Mouse (Mus musculus) cerebellum, adult 8-10 months (tissue): ENCODE data around the gene Armc12.
"Not testable (repeated sequence)": the region's sequence is repeated elsewhere in the genome, so short reads cannot be mapped to it uniquely, and the experiment has no call there.

Experiments used
- DNase-seq: peaks from one replicate; pipeline ENCODE4 v3.0.0; 2022

Armc12 gene

DNA sequence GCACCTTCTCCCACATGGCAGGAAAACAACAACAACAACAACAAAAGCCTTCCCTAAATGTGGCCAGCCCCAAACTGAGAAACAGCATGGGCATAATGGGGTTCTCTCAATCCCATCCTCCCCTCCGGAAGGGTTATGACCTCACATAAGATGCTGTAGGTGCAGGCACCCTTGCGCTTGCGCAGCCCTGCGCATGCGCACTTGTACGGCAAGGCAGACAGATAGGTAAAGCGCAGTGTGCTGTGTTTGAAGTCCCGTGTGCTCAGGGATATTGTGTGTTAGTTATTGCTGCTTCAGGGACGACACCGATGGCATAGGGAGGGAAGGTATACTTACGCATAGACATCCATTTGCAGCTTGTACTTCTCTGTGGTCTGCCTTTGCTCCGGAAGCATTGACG lies 2.7 kb downstream of the Armc12 start:
- no peak for DNase-seq

DNA sequence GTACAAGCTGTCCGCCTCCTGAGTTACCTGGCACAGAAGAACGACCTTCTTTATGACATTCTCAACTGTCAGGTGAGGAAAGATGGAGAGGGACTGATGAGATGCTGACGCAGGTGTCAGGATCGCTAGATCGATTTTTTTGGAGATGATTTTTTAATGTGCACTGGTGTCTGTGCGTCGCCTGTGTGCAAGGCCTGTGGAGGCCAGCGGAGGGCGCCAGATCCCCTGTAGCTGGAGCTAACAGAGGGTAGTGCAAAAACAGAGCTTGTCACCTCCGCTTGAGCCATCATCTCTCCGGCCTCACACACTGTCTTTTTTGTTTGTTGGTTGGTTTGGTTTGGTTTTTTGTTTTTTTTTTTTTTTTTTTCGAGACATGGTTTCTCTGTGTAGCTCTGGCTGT lies 7.3 kb downstream of the Armc12 start:
- DNase-seq = no peak

DNA sequence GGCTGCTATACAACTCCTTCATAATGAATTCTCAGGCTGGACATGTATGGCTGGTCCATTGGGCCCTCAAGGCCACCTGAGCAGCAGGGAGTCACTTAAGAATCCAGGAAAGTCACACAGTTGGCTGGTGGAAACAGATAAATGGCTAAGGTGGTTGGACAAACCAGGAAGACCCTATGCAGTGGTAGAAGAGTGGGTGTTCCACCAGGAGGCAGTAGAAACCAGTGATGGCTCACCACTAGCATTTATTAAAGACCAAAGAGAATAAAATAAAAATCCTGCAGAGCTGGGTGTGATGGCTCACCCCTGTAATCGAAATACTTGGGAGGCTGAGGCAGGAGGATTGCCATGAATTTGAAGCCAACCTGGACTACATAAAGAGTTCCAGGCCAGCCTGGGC lies 16.3 kb downstream of the Armc12 start:
- no peak for DNase-seq

DNA sequence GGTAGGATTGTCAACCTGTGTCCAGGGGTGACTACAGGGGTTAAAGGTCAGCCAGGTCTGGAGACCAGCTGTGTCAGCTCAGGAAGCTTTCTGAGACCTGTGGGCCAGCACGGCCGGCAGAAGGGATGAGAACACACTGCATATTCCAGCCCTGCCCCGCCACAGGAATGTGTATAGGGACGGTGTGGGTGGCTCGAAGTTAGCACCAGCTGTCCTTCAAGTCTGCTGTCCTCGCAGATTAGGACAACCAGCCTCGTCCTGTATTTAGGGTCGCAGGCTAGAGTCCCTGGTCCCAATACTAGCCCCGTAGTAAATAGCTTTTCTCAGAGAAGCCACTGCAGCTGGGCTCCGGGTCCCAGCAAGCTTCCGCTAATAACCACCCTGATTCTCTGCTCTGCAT lies 17.9 kb downstream of the Armc12 start:
- no peak for DNase-seq

DNA sequence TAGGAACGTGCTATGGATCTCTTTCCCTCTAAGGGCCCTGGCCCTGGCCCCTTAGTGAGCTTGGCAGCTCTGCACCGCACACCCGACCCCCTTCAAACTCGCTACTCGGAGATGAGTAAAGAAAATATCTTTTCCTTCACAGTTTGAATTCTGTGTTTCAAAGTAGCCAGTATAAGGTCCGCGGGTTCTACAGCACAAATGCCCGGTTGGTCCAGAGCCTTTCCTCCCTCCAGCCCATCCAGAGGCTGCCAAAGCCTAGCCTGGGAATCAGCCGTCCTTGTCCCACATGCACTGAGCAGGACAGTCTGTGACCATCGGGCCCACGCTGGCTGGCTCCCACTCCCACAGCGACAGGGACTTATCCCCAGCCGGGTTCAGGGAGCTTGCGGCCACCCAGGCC lies 18.5 kb downstream of the Armc12 start, which contains the start of gene Clpsl2:
Gene Clpsl2, plus strand, starts transcription at position 301 of the 400 bp plus-strand sequence.
- DNase-seq = no peak

DNA sequence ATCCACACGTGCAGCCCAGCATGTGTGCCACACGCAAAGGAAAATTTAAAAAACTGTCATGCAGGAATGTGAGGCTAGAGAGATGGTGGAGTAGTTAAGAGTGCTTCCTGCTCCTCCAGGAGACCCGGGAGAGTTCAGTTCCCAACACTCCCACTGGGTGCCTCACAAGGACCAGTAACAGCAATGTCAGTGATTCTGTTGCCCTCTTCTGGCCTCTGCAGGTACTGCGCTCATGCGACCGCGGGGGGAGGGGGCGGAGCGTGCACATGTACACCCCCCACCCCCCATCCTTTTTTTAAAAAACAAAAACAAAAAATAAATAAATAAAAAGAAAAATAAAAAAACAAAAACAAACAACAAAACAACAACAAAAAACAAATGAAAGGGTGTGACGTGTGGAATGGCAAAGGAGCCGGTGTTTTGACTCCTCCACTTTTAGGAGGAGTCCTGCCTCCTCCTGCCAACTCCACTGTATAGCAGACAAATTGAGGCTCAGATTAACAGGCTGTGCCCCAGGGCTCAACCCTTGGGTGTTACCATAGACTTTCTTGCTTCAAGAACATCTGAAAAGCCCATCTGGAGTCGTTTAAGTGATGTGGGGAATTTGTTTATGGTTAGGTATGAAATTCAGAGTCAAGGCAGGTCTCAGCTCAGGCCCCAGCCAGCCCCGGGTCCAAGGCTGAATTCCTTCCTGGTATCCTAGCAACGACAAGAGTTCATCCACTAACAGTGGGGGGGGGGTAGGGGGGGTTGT lies 22.6 kb downstream of the Armc12 start:
- peak; percentile 39 for DNase-seq

DNA sequence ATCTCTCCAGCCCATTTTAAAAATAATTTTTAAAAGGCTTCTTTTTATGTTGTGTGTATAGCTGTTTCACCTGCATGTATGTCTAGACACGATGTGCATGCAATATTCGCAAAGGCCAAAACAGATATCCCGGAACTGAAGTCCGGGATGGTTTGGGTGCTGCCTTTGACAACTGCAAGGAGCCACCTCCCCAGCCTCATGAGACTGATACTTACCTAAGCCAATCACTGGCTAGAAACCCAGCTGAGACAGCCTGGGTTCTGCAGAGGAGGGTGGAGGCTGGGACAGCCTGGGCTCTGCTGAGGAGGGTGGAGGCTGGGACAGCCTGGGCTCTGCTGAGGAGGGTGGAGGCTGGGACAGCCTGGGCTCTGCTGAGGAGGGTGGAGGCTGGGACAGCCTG lies 23.4 kb downstream of the Armc12 start:
- DNase-seq = not testable (repeated sequence)

DNA sequence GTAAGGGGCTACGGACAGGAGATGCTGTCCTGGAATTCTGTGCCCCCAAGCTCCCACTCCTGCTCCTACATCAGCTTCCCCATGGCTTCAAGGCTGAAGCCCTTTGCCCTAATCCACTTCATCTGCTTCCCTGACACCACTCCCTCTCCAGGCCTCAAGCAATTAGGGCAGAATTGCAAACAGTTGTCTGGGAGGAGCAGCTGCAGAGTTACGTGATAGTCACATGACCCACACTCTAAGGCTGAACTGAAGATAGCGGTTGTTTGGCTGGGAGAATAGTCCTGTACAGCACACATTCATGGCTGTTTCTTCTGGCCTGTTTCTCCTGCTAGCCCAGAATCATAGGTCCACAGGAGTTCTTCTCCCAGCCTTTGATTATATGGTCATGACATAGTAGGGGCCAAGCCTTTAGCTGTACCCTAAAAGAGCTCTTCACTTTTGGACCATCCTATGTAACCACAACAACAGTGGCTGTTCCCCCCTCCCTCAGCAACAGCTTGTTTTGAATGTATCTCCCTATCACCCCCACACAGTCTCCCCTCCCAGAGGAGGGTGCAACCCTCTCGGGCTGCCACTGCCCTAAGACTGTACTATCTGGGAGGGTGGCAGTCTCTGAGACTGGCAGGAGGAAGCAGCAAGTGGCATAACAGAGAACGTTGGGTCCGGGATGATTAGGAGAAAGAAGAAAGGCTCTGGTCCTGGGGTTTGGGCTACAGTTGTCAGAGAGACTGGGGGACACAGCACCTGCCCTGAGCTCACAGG lies 26.2 kb downstream of the Armc12 start:
- no peak for DNase-seq

DNA sequence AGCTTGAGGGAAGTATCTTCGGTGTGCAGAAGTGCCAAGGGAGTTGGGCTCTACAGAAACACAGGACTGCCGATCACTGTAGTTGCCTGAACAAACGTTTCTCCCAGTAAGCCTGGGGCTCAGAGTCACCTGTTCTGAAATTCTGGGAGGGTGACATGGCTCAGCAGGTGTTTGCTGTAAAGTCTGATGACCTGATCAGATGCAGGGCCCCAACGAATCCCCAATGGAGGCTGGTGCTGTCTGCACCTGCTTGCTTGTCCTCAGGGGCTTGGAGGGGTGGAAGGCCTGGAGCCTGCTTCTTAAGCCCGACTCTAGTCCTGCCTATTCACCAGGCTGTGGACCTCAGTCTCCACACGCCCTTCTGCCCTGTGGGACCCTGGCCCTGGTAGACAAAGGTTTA lies 27.2 kb downstream of the Armc12 start:
- no peak for DNase-seq

DNA sequence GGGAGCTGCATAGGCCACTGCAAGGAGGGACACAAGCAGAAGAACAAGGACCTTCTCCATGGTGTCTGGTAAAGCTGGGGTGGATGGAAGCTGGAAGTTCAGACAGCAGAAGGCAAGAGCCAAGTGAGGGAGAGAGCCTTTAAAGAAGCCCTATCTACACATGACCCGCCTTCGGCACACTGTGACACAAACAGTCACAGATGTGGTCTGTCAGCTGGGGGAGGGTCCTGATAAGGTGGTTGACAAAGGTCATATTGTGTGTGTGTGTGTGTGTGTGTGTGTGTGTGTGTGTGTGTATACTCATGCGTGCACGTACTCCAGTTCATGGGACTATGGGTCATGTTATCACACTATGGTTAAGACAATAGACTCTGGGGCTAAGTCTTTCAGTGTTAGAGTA lies 30.0 kb downstream of the Armc12 start, which contains the start of gene Clps:
Gene Clps, minus strand, starts transcription at position 169 of the 400 bp plus-strand sequence.
- no peak for DNase-seq

DNA sequence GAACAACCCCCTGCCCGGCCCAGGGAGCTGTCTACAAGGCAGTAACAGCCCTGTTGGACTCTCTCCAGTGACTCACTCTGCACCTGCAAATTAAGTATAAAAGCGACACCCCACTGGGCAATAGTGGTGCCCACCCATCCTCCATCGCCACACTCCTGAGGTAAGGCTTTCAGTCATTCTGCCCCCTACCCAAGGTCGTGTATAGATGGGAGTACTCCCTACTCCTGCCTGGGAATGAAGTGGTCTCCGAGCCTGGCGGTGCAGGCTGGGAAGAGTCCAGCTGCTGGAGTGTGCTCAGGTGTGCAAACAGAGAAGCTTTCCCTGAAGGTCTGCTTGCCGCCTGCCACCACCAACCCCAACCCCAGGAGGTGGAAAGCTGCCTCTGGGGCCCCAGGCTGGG lies 31.0 kb downstream of the Armc12 start:
- no peak for DNase-seq

DNA sequence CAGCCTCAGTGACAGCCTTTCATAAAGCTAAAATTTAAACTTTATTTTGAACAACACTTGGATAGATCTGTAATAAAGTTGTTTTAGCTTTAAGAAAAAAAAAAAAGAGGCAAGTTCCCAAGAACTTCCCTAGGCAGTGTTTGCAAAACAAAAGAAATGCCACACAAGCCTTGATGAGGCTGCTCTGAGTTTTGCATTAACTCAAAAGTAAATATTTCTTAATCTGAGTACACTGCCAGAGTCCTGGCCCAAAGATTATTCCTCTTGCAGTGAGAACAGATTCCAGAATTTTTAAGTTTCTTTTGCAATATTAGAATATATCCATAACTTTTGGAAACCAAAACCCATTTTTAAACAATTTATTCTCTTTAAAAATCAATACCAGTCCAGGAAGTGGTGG lies 34.6 kb downstream of the Armc12 start:
- no peak for DNase-seq

DNA sequence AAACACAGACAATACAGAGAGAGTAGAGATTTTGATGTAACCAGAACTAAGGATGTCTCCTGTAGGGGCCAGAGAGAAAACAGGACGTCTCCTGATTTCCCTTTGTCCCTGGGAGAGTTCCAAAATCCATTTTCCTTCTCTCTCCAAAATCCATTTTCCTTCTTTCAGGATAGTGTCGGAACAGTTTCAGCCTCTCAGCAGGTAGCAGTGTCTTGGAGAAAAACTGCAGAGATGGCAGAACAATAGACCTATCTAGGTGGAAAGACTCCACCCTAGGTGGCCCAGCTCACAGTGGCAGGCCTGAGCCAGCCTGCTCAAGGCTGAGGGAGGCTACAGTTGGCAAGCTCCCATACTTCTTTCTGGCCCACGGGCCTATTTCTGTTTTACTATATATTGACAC lies 36.9 kb downstream of the Armc12 start:
- no peak for DNase-seq

DNA sequence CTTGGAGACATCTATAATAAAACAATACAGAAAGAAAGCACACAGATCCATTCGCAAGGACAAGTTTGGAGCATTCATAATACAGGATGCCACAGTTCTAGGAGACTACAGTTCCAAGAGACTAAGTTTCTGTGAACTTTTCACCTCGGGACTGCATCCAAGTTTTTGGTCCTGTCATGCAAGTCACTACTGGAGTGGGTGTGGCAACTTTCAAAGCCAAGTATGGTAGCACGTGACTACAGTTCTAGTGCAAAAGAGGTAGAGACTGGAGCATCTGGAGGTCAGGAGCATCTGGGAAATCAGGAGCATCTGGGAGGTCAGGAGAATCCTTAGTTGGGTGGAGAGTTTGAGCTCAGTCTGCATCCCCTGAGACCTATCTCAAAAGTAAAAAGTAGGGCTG lies 41.3 kb downstream of the Armc12 start:
- no peak for DNase-seq

DNA sequence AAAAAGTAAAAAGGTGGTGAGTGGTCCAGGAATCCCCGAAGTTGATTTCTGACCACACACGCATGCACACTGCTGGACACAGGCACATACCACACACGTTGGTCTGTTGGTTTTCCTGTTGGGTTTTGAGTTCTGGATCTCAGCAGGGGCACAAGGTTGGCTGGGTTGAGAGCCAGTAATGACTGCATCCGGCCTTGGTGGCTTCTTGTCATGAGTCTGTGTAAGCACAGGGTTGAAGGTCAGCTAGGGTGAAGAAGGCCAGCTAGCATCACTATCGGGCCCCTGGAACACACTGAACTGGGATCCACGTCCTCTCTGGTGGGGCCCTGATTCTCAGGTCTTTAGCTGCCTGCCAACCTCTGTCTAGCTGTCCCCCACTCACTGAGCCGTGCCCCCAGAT lies 41.9 kb downstream of the Armc12 start:
- no peak for DNase-seq

DNA sequence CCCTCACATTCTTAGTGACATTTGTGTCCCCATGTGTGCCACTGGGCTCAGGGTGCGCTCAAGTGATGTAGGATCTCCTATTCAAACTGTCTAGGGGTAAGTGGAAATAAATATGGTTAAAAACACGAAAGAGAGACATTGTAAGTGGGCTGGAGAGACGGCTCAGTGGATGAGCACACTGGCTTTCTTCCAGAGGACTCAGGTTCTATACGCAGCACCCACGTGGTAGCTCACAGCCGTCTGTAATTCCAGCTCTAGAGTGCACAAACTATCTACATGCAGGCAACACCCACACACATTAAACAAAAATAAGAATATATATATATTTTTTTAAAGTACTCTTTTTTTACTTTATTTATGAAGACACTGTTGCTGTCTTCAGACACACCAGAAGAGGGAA lies 42.3 kb downstream of the Armc12 start:
- no peak for DNase-seq

DNA sequence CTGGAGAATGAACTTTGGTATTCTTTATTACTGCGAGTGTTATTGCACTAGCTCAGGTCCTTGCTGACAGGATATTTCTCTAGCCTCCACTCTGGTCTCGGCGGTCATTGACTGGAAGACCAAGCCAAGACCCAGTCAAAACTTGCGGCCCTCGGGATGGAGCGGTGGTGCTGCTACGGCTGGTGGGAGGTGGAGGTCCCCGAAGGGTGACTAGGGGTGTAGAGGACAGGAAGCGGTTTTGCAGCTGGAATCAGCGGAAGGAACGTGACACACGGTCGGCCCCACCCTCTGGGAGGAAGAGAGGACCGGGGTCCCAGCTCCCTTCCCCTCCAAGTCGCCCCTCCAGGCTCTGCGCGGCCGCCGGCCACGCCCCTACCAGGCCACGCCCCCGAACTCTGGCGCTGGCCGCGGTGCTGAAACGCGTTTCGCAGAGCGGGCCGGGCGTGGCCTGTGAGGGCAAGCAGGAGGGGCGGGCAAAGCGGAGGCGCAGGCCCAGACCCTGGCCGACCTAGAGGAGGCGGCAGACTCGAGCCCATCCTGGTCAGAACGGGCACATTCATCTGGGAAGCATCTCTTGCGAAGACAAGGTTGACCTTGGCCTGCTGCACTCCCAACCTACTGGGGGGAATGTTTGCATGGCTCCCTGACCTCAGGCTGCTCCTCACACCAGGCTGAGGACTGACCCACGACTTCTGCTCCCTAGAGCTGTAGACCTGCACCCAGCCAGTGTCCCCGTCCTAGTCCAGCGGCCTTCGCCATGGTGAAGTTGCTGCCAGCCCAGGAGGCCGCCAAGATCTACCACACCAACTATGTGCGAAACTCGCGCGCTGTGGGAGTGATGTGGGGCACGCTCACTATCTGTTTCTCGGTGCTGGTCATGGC lies 44.9 kb downstream of the Armc12 start, which contains the start of gene Lhfpl5:
Gene Lhfpl5, plus strand, starts transcription at position 398 of the 882 bp plus-strand sequence.
- DNase-seq = peak; percentile 7

DNA sequence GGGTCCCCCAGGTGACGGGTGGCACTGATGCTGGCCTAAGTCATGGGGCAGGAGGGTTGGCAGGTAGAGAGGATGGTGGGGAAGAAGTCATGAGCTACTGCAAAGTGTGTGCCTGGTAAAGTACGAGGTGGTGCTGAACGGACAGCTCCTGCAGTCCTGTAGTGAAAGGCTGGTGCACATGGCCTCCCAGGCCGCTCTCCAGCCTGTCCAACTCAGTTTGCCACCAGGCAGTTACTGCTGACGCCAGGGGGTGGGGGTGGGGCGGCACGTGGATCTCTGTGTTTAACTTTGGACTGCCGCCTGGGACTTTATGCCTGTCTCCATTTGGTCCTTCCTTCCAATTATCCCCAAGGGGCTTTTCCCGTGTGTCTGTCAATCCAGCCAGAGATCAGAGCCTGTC lies 49.8 kb downstream of the Armc12 start:
- no peak for DNase-seq

DNA sequence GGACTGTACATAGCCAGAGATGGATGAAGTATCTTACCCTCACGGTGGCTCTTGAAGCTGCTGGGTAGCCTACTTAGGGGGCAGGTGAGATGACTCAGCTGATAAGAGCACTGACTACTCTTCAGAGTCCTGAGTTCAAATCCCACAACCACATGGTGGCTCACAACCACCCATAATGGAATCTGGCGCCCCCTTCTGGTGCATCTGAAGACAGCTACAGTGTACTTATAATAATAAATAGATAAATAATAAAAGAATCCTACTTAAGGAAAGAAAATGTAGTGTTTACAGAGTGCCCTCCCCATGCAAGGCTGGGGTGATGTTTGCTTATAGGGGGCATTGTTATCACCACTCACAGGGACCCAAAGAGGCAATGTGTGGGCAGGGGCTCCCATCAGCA lies 50.5 kb downstream of the Armc12 start:
- DNase-seq = no peak

DNA sequence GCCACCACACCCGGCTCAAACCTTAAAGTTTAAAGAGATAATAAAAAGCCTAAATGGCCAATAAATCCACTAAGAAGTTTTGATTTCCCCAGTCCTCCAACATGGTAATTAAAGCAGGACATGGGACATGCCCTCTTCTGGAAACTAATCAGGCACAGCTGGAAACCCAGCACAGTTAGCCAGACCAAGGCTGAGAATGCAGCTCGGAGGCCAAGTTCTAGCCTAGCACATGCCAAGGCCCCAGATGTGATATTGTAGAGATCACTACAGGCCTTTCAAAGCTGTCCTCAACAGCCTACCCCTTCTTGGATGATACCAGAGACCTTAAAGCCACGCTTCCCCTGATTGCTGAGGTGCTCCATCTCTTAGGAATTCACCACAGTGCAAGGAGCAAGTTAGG lies 55.9 kb downstream of the Armc12 start:
- no peak for DNase-seq

DNA sequence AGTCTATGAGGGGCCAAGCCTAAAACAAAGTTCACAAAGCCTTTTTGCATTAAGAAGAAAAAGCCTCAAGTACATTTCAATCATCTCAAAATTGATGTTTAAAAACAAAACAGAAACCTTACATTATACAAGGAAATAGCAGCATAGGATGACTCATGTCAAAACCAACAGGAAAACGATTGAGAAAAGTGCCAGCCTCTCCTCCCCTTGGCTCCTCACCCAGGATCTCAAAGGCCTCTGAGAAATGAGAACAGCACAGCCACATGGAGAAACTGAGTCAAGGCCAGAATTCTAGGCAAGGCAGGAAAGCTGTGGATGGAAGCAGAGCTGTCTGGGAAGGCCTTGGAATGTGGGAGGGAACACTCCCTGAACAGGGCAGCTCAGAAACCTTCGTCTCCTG lies 58.0 kb downstream of the Armc12 start:
- DNase-seq = no peak
